Mouse (Mus musculus): ENCODE measurements around the gene Naf1. TPM values are rescaled to one million over a fixed set of nuclear protein-coding genes. Genes with fewer than 3 reads are reported as not detected.
A peak's percentile ranks its signal among the peaks of the same experiment; 100 is the strongest.

The Naf1 gene
- polyA plus RNA-seq, 1 experiment from 2014 or later = 3.2 TPM

DNA sequence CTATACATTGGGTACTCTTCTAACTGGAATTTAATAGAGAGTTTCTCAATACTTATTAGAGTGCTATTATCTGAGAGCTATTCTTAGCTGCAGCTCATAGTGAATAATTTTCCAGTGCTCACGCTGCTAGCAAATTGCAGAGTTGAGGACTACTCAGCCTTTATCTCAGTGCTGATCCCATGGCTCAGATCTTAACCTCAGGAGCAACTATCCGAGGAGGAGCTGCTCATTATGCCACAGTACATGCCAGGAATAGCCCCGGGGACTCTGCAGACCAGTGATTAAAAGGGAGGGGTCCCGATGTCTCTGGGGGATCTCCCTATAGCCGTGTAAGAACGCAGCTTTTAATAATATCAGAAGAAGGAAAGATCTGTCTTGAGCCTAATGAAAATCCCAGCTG lies 50.7 kb downstream of the Naf1 start:
- no peak overlapping the region for H3K27ac ChIP-seq
- no peaks in the 10 kb centered on the region for H3K4me1 ChIP-seq
- 62% methylated on average over 6 of the region's 6 CpGs for WGBS
- no peaks in the 10 kb centered on the region for H3K27me3 ChIP-seq (ENCODE audit: low read depth, poor library complexity, severe bottlenecking)
- no peak for DNase-seq (ENCODE audit: low spot score)
- no peaks in the 10 kb centered on the region for H3K36me3 ChIP-seq
- H3K4me3 ChIP-seq = no peak overlapping the region
- H3K9me3 ChIP-seq (replicated peaks) = no peaks in the 10 kb centered on the region

GRCm38 (mm10) chr8:66913616-66914536 lies 53.9 kb downstream of the Naf1 start:
- 67% methylated on average over 14 of the region's 14 CpGs for WGBS
- no peaks in the 10 kb centered on the region for H3K9me3 ChIP-seq (replicated peaks)
- H3K27ac ChIP-seq = no peak overlapping the region
- no peaks in the 10 kb centered on the region for H3K27me3 ChIP-seq (ENCODE audit: low read depth, poor library complexity, severe bottlenecking)
- H3K4me1 ChIP-seq = no peaks in the 10 kb centered on the region
- H3K4me3 ChIP-seq = no peak overlapping the region
- DNase-seq (ENCODE audit: low spot score) = peak; percentile 33
- H3K36me3 ChIP-seq = no peaks in the 10 kb centered on the region

- Histone ChIP-seq H3K4me3 (no peak overlapping the region), H3K36me3 (no peaks in the 10 kb centered on the region), H3K4me1 (no peaks in the 10 kb centered on the region), H3K27ac (no peak overlapping the region), H3K9me3 (replicated peaks) (no peaks in the 10 kb centered on the region), H3K27me3 (ENCODE audit: low read depth, poor library complexity, severe bottlenecking) (no peaks in the 10 kb centered on the region)
- 73% methylated on average over 7 of the region's 7 CpGs for WGBS
- DNase-seq (ENCODE audit: low spot score) = no peak
Measured at GRCm38 (mm10) chr8:66916056-66916455, 56.0 kb downstream of the Naf1 start.

DNA sequence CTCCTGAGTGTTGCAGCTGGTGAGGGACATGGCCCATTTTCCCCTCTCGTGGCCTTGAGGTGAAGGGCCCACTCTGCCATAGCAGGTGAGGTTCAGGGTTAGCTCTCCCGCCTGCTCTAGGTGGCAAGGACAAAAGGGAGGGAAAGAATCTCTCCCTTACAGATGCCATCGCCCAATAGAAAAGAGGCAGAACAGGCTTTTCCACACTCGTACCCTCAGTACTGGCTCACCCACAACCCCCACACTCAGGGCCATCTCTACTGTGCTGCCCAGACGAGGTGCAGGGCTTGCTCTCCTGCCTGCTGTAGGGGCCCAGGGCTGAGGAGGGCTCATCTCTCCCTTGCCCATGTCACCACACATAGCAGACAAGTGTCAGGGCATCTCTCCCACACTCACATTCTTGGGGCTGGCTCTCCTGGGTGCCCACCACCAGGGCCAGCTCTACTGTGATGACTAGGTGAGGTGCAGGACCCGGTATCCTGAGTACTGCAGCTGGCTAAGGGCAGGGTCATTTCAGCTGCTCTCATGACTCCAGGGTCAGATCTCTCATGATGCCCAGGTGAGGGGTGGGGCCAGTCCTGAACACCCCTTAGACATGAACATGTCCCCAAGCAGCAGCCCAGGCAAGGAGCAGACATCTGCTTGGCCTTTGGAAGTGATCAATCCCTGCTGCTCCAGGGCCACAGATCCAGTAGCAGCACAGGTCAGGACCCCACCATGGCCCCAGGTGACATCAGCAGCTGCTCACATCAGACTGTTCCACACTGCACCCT lies 57.9 kb downstream of the Naf1 start:
- WGBS = 77% methylated on average over 6 of the region's 6 CpGs
- H3K9me3 ChIP-seq (replicated peaks) = no peaks in the 10 kb centered on the region
- H3K27me3 ChIP-seq (ENCODE audit: low read depth, poor library complexity, severe bottlenecking) = no peaks in the 10 kb centered on the region
- DNase-seq (ENCODE audit: low spot score) = no peak
- no peak overlapping the region for H3K27ac ChIP-seq
- H3K4me3 ChIP-seq = no peak overlapping the region
- no peaks in the 10 kb centered on the region for H3K36me3 ChIP-seq
- H3K4me1 ChIP-seq = no peaks in the 10 kb centered on the region

DNA sequence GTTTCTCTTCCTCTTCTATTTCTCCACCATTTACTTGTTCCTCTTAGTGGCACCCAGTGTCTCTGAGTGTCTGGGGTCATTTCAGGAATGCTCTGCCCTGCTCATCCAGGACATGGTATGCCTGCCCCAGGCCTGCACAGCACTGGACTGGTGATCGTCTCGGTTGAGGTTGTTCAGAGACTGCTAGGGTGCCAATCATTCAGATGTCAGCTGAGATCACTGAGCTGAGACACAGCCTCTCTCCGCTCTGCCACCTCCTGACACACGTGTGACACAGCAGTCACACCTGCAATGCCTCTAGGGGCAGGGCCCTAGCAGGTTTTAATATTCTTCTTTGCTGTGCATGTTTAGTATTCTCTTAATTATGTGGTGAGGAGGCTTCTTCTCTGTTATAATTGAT lies 58.5 kb downstream of the Naf1 start:
- Histone ChIP-seq H3K27ac (no peak overlapping the region), H3K9me3 (replicated peaks) (no peaks in the 10 kb centered on the region), H3K36me3 (no peaks in the 10 kb centered on the region), H3K27me3 (ENCODE audit: low read depth, poor library complexity, severe bottlenecking) (no peaks in the 10 kb centered on the region), H3K4me3 (no peak overlapping the region), H3K4me1 (no peaks in the 10 kb centered on the region)
- no peak for DNase-seq (ENCODE audit: low spot score)
- 73% methylated on average over 4 of the region's 4 CpGs for WGBS

DNA sequence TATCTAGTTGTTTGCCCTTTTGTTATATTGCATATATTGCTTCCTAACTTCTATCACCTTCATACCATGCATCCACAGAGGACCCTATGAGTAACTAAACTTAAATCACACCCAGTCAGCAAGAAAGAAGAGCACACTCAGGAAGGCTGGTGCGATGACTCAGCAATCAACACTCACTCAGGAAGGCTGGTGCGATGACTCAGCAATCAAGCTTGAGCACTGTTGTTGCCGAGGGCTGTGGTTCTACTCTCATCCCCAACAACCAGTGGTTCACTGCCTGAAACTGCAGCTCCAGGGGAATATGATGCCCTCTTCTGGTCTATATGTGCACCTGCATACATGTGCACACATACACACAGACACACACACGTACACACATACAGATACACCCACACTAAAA lies 73.7 kb downstream of the Naf1 start:
- DNase-seq (ENCODE audit: low spot score) = no peak
- H3K36me3 ChIP-seq = no peaks in the 10 kb centered on the region
- H3K9me3 ChIP-seq (replicated peaks) = no peaks in the 10 kb centered on the region
- WGBS = 94% methylated on average over 4 of the region's 4 CpGs
- H3K4me1 ChIP-seq = no peaks in the 10 kb centered on the region
- no peaks in the 10 kb centered on the region for H3K27me3 ChIP-seq (ENCODE audit: low read depth, poor library complexity, severe bottlenecking)
- H3K4me3 ChIP-seq = no peak overlapping the region
- no peak overlapping the region for H3K27ac ChIP-seq

- 92% methylated on average over 3 of the region's 3 CpGs for WGBS
- Histone ChIP-seq H3K27me3 (ENCODE audit: low read depth, poor library complexity, severe bottlenecking) (no peaks in the 10 kb centered on the region), H3K9me3 (replicated peaks) (no peaks in the 10 kb centered on the region), H3K4me1 (no peaks in the 10 kb centered on the region), H3K36me3 (no peaks in the 10 kb centered on the region), H3K27ac (no peak overlapping the region), H3K4me3 (no peak overlapping the region)
- no peak for DNase-seq (ENCODE audit: low spot score)
Measured at GRCm38 (mm10) chr8:66936236-66936635, 76.2 kb downstream of the Naf1 start.

Other genes with a start within 250 kb of the Naf1 start
- not detected in 2 replicates for gene Npy5r, start 172.1 kb upstream of the Naf1 start, polyA plus RNA-seq (2016; fragmentation: Nextera tagmentation; extraction: Ambion mirVana)
- 0.19 and 0.20 TPM in 2 replicates for gene Npy1r, start 163.0 kb upstream of the Naf1 start, polyA plus RNA-seq (2016; fragmentation: Nextera tagmentation; extraction: Ambion mirVana)

All from limb, embryonic 10.5 days (tissue).